Mouse (Mus musculus): Measurements from ENCODE around the gene Cfap45.

DNA sequence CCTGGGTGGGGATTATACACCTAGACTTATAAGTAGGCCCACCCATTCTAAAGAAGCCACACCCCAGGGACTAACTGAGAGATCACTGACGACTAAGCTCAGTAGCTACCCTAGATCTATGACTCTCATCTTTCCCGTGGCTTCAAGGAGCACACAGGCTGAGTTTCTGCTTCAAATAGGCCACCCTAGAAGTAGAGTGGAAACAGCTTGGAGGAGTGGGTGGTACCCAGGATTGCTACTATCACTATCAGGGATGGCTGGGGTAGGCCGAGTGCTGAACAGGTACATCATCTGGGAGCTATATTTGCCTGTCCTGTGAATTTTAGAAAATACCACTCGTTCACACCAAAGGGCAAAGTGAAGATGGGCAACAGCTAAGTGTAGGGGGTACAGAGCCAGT is 32.7 kb upstream of the Cfap45 start:
- TF ChIP-seq CTCF (IDR thresholded peaks at IDR 0.05; ENCODE audit: extremely low read depth, insufficient read depth, insufficient read length, insufficient replicate concordance): no peak
- no peak for TF ChIP-seq POLR2A (IDR thresholded peaks at IDR 0.05; ENCODE audit: low read depth, low read length)
